Mouse (Mus musculus) stomach, postnatal 0 days (tissue): ENCODE measurements around the gene Asic4.

Experiments used
- CTCF ChIP-seq: IDR thresholded peaks from 2 replicates; pipeline ENCODE4 v1.5.1; 2016; ENCODE audit warnings: antibody characterized with exemption, low read depth, mild to moderate bottlenecking, moderate library complexity
- EP300 ChIP-seq: optimal IDR thresholded peaks from 2 replicates; pipeline ENCODE3; 2016; ENCODE audit warnings: antibody characterized with exemption

GRCm38 (mm10) chr1:75455433-75455832 is 5.2 kb downstream of the Asic4 start:
- TF ChIP-seq CTCF: no peak
- TF ChIP-seq EP300: no peak
